Mouse (Mus musculus): ENCODE measurements around the gene Gigyf2. TPM values are rescaled to one million over a fixed set of nuclear protein-coding genes. Genes with fewer than 3 reads are reported as not detected.

Gigyf2 gene
- total RNA-seq (2022) = 10 to 100 TPM; 38.0 to 48.5 (median 40.4) TPM

GRCm38 (mm10) chr1:87326742-87327163, at the start of gene Gigyf2:
Gene Gigyf2 (plus strand): TSS chr1:87326998.
- peak; percentile 96 for DNase-seq (ENCODE audit: low spot score)

GRCm38 (mm10) chr1:87280281-87280680, 46.5 kb upstream of the Gigyf2 start:
- no peak for DNase-seq (ENCODE audit: low spot score)

GRCm38 (mm10) chr1:87281599-87282412, 45.0 kb upstream of the Gigyf2 start:
- DNase-seq (ENCODE audit: low spot score) = no peak

GRCm38 (mm10) chr1:87282413-87282788, 44.4 kb upstream of the Gigyf2 start:
- no peak for DNase-seq (ENCODE audit: low spot score)

- DNase-seq (ENCODE audit: low spot score) = no peak
These were observed 43.3 kb upstream of the Gigyf2 start for GRCm38 (mm10) chr1:87283410-87283960.

GRCm38 (mm10) chr1:87287105-87287504, 39.7 kb upstream of the Gigyf2 start:
- no peak for DNase-seq (ENCODE audit: low spot score)

- peak; percentile 55 for DNase-seq (ENCODE audit: low spot score)
These were observed 35.4 kb upstream of the Gigyf2 start for GRCm38 (mm10) chr1:87291416-87291815.

- DNase-seq (ENCODE audit: low spot score) = peak; percentile 61
These were observed 34.2 kb upstream of the Gigyf2 start for GRCm38 (mm10) chr1:87292420-87293190.

- no peak for DNase-seq (ENCODE audit: low spot score)
These were observed 32.6 kb upstream of the Gigyf2 start for GRCm38 (mm10) chr1:87294063-87294710.

GRCm38 (mm10) chr1:87294951-87295350, 31.8 kb upstream of the Gigyf2 start:
- no peak for DNase-seq (ENCODE audit: low spot score)

- no peak for DNase-seq (ENCODE audit: low spot score)
These were observed 29.4 kb upstream of the Gigyf2 start for GRCm38 (mm10) chr1:87297346-87297925.

- DNase-seq (ENCODE audit: low spot score) = no peak
These were observed 26.2 kb upstream of the Gigyf2 start for GRCm38 (mm10) chr1:87300360-87301286.

- DNase-seq (ENCODE audit: low spot score) = no peak
These were observed 24.8 kb upstream of the Gigyf2 start for GRCm38 (mm10) chr1:87301971-87302370.

- DNase-seq (ENCODE audit: low spot score) = no peak
These were observed 17.8 kb upstream of the Gigyf2 start for GRCm38 (mm10) chr1:87308952-87309351.

- DNase-seq (ENCODE audit: low spot score) = no peak
These were observed 17.2 kb upstream of the Gigyf2 start for GRCm38 (mm10) chr1:87309621-87310020.

- DNase-seq (ENCODE audit: low spot score) = no peak
These were observed 14.1 kb upstream of the Gigyf2 start for GRCm38 (mm10) chr1:87312681-87313080.

- DNase-seq (ENCODE audit: low spot score) = no peak
These were observed 13.7 kb upstream of the Gigyf2 start for GRCm38 (mm10) chr1:87313116-87313515.

- DNase-seq (ENCODE audit: low spot score) = no peak
These were observed 12.8 kb upstream of the Gigyf2 start for GRCm38 (mm10) chr1:87313843-87314570.

- DNase-seq (ENCODE audit: low spot score) = no peak
These were observed 11.4 kb upstream of the Gigyf2 start for GRCm38 (mm10) chr1:87315431-87315830.

GRCm38 (mm10) chr1:87315894-87316293, 10.9 kb upstream of the Gigyf2 start:
- no peak for DNase-seq (ENCODE audit: low spot score)
